Mouse (Mus musculus) gastrocnemius, adult 18-20 months (tissue): ENCODE results near the gene Map2k2. TPM values are rescaled to one million over a fixed set of nuclear protein-coding genes. Genes with fewer than 3 reads are reported as not detected.
"Not testable (repeated sequence)": the region's sequence is repeated elsewhere in the genome, so short reads cannot be mapped to it uniquely, and the experiment has no call there.

Experiments
- DNase-seq: peaks from one replicate; pipeline ENCODE4 v3.0.0; 2021; ENCODE audit warnings: low spot score
- long read RNA-seq, 2 experiments: library from polyadenylated mRNA; stranded (forward); transcript quantifications; one replicate each; pipeline ENCODE4 v2.0.0; 2021
- total RNA-seq, 2 experiments: library from RNA; stranded (reverse); gene quantifications; 2 replicates each; pipeline ENCODE4 v1.2.3; 2021

The Map2k2 gene
- 100 to 1,000 TPM; 173 to 189 TPM for total RNA-seq
- long read RNA-seq, experiment 1, transcript Map2k2-202 (11 exons, 1,556 nt) = major isoform, 262 of 399 reads
- long read RNA-seq, experiment 1, transcript Map2k2-207 (11 exons, 2,405 nt) = minor isoform, 93 of 399 reads
- long read RNA-seq, experiment 1, partial matches to known transcripts = 20 of 399 reads
- long read RNA-seq, experiment 1, other reads (novel, unspliced or antisense) = 24 of 399 reads
- long read RNA-seq, experiment 2, transcript Map2k2-202 (11 exons, 1,556 nt) = major isoform, 168 of 272 reads
- long read RNA-seq, experiment 2, transcript Map2k2-207 (11 exons, 2,405 nt) = minor isoform, 67 of 272 reads
- long read RNA-seq, experiment 2, partial matches to known transcripts = 21 of 272 reads
- long read RNA-seq, experiment 2, other reads (novel, unspliced or antisense) = 16 of 272 reads

GRCm38 (mm10) chr10:81105565-81106112 is at the start of gene Map2k2:
TSS of gene Map2k2 (plus strand) at chr10:81105915.
- peak; percentile 98 for DNase-seq

GRCm38 (mm10) chr10:81057406-81058130 is 48.1 kb upstream of the Map2k2 start:
- DNase-seq = no peak

- no peak for DNase-seq
These were observed 46.8 kb upstream of the Map2k2 start for GRCm38 (mm10) chr10:81058896-81059295.

- DNase-seq = peak; percentile 100
These were observed 45.8 kb upstream of the Map2k2 start, which contains the start of gene Sgta for GRCm38 (mm10) chr10:81059603-81060543. TSS of gene Sgta (minus strand) at chr10:81060181.

GRCm38 (mm10) chr10:81062710-81063109 is 43.0 kb upstream of the Map2k2 start:
- DNase-seq = no peak

- not testable (repeated sequence) for DNase-seq
These were observed 41.2 kb upstream of the Map2k2 start for GRCm38 (mm10) chr10:81064519-81064918.

- DNase-seq = no peak
These were observed 37.0 kb upstream of the Map2k2 start for GRCm38 (mm10) chr10:81068706-81069105.

GRCm38 (mm10) chr10:81069836-81070235 is 35.9 kb upstream of the Map2k2 start, which contains the start of gene Thop1:
TSS of gene Thop1 (plus strand) at chr10:81070035.
- peak; percentile 97 for DNase-seq

- no peak for DNase-seq
These were observed 33.4 kb upstream of the Map2k2 start for GRCm38 (mm10) chr10:81072290-81072689.

- DNase-seq = no peak
These were observed 32.3 kb upstream of the Map2k2 start for GRCm38 (mm10) chr10:81073464-81073863.

- DNase-seq = peak; percentile 65
These were observed 30.0 kb upstream of the Map2k2 start for GRCm38 (mm10) chr10:81075734-81076133.

GRCm38 (mm10) chr10:81076356-81076755 is 29.4 kb upstream of the Map2k2 start:
- DNase-seq = no peak

GRCm38 (mm10) chr10:81077916-81078315 is 27.8 kb upstream of the Map2k2 start:
- no peak for DNase-seq

- no peak for DNase-seq
These were observed 25.6 kb upstream of the Map2k2 start for GRCm38 (mm10) chr10:81080008-81080655.

- DNase-seq = peak; percentile 78
These were observed 23.4 kb upstream of the Map2k2 start for GRCm38 (mm10) chr10:81082168-81082960.

GRCm38 (mm10) chr10:81087021-81087420 is 18.7 kb upstream of the Map2k2 start:
- DNase-seq = no peak

GRCm38 (mm10) chr10:81089216-81089615 is 16.5 kb upstream of the Map2k2 start:
- DNase-seq = no peak

- DNase-seq = no peak
These were observed 15.1 kb upstream of the Map2k2 start for GRCm38 (mm10) chr10:81090621-81091020.

- DNase-seq = no peak
These were observed 13.1 kb upstream of the Map2k2 start for GRCm38 (mm10) chr10:81092465-81093250.
